Mouse (Mus musculus) neural tube, embryonic 11.5 days (tissue): ENCODE measurements around the gene Itfg1. TPM values are rescaled to one million over a fixed set of nuclear protein-coding genes. Genes with fewer than 3 reads are reported as not detected.
"Not testable (repeated sequence)": the region's sequence is repeated elsewhere in the genome, so short reads cannot be mapped to it uniquely, and the experiment has no call there.

Experiments used
- ATAC-seq: fragments of 200-750 bp; cut with Nextera tagmentation; 2 replicates; pipeline ENCODE4 v1.8.0; 2017; ENCODE audit warnings: moderate number of reproducible peaks, mild to moderate bottlenecking, moderate TSS enrichment, moderate library complexity; ENCODE audit not compliant: insufficient read depth, low FRiP score, low TSS enrichment
- DNase-seq: peaks from one replicate; pipeline ENCODE4 v3.0.0-alpha.2; 2015; ENCODE audit warnings: low spot score
- H3K27ac ChIP-seq: fragments of 300-500 bp; sonication (generic); 2 replicates; pipeline ENCODE4 v1.5.1; 2014; ENCODE audit warnings: low read depth, mild to moderate bottlenecking, low read length
- H3K27me3 ChIP-seq: fragments of 300-500 bp; sonication (generic); 2 replicates; pipeline ENCODE4 v1.6.1; 2014; ENCODE audit warnings: mild to moderate bottlenecking, low read length, mixed read lengths; ENCODE audit not compliant: control insufficient read depth, insufficient read depth
- H3K36me3 ChIP-seq: fragments of 300-500 bp; sonication (generic); 2 replicates; pipeline ENCODE4 v1.6.1; 2014; ENCODE audit warnings: mild to moderate bottlenecking, low read length, moderate library complexity, mixed read lengths; ENCODE audit not compliant: control insufficient read depth, insufficient read depth
- H3K4me1 ChIP-seq: fragments of 300-500 bp; sonication (generic); 2 replicates; pipeline ENCODE4 v1.6.1; 2014; ENCODE audit warnings: low read length, mixed read lengths; ENCODE audit not compliant: control insufficient read depth, insufficient read depth
- H3K4me2 ChIP-seq: fragments of 300-500 bp; sonication (generic); 2 replicates; pipeline ENCODE4 v1.6.1; 2014; ENCODE audit warnings: low read depth, mild to moderate bottlenecking, moderate library complexity
- H3K4me3 ChIP-seq: fragments of 300-500 bp; sonication (generic); 2 replicates; pipeline ENCODE4 v1.5.1; 2014; ENCODE audit warnings: low read depth, low read length
- H3K9ac ChIP-seq: fragments of 300-500 bp; sonication (generic); 2 replicates; pipeline ENCODE4 v1.6.1; 2014; ENCODE audit warnings: mild to moderate bottlenecking, low read length
- H3K9me3 ChIP-seq: fragments of 300-500 bp; sonication (generic); 2 replicates; pipeline ENCODE4 v1.6.1; 2016; ENCODE audit warnings: low read length; ENCODE audit not compliant: control insufficient read depth
- WGBS: fragments of 180-500 bp; shearing (Covaris S2); extraction: QIAGEN DNeasy Blood & Tissue Kit; methylation state at CpG from one replicate; pipeline ENCODE4 v1.1.7; 2014; 5-methylcytosine and 5-hydroxymethylcytosine counted together
- polyA plus RNA-seq: library from polyadenylated mRNA; unstranded; fragments of >200 nt; fragmentation: Nextera tagmentation; extraction: Ambion mirVana; gene quantifications from 2 replicates; pipeline ENCODE4 v1.2.1, GENCODE M21; 2014

Gene Itfg1
- 93.5 TPM in 2 replicates for polyA plus RNA-seq

DNA sequence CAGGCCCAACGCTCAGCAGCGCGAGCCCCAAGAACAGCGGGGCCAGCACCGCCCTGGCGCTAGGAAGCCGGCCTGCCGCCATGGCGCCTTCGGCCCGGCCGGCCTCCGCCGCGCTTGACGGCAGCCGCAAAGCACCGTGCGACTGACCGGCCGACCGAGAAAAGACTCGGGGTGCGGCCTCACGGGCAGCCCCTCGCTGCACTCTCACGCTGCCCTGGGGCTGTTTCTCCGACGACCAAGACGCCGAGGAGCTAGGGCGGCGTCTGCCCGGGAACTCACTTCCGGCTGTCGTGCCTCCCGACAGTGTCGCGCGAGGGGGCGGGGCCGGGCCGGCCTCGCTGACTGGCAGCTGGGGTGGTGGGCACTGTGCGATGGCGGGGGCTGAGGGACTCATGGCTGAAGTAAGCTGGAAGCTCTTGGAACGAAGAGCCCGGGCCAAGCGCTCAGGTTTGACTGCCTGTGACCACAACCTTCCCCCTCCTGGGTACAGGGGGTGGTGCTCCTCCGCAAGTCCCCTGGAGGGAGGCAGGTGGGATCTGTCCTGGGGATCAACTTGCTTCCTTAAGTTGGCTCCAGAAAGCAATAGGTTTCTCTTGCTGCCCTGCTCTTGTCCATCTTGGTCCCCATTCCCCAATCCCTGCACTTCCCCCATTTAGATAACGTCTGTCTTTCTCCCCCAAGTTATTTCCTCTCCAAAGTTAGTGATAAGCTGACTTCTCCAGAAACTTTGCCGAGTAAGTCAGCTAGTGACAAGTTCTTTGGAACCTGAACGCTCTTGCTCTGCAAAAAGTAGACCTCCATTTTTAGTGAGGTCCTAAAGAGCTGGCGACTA lies at the start of gene Itfg1, which contains the start of gene Phkb:
TSS of gene Itfg1 (minus strand) at position 265 of the 832 bp plus-strand sequence.
TSS of gene Phkb (plus strand) at position 303 of the 832 bp plus-strand sequence.
- H3K27ac ChIP-seq = peak within 1 kb of the TSS; percentile 82
- H3K36me3 ChIP-seq = no peaks in the 10 kb centered on the region
- no peaks in the 10 kb centered on the region for H3K9me3 ChIP-seq
- peak within 1 kb of the TSS; percentile 59 for H3K4me2 ChIP-seq
- H3K4me3 ChIP-seq = peak within 1 kb of the TSS; percentile 79
- WGBS = under 1% methylated on average over 51 of the region's 54 CpGs
- ATAC-seq (peak; percentile 97), DNase-seq (peak; percentile 94)
- H3K27me3 ChIP-seq = no peaks in the 10 kb centered on the region
- H3K4me1 ChIP-seq = peaks cover 8% of the 10 kb centered on the region; the same call in 1 of the 2 replicates
- H3K9ac ChIP-seq = peak within 1 kb of the TSS; percentile 96

DNA sequence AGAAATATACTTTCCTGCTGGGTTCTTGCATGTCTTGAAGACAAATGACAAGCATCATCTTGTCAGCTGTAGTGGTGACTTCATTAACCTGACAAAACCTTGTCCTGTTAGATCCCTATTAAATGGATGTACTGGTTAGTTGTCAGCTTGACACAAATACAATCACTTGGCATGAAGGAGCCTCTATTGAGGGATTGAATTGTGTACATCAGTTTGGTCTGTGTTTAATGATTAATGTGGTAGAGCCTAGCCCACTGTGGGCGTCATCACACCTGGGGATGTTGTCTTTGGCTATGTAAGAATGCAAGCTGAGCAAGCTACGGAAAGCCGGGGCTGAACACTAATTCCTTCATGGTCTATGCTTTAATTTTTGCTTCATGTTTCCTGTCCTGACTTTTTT lies 44.1 kb upstream of the Itfg1 start:
- Histone ChIP-seq H3K27ac (no peak overlapping the region), H3K4me1 (no peaks in the 10 kb centered on the region), H3K36me3 (no peaks in the 10 kb centered on the region), H3K4me3 (no peak overlapping the region), H3K4me2 (no peak overlapping the region), H3K9me3 (no peaks in the 10 kb centered on the region), H3K9ac (no peak overlapping the region), H3K27me3 (no peaks in the 10 kb centered on the region)
- WGBS = 89% methylated on average over 3 of the region's 3 CpGs
- ATAC-seq = no peak
- DNase-seq = no peak

DNA sequence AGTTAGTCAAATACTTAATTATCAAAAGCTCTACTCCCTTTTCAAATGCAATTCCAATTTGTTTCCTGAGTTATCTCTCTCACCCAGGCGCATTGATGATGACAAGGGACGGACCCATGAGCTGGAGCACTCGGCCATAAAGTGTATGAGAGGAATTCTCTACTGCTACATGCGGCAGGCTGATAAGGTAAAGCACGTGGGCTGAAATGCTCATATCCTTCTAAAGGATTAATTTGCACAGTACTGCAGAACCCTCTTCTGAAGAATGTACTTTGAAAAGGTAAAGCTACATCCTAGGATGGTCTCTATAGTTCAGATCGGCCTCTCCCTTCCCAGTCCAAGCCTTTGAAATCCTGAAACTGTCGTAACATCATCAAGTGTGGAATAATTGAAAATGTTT lies 38.9 kb upstream of the Itfg1 start:
- Histone ChIP-seq H3K9me3 (no peaks in the 10 kb centered on the region), H3K4me1 (no peaks in the 10 kb centered on the region), H3K27ac (no peak overlapping the region), H3K9ac (no peak overlapping the region), H3K27me3 (no peaks in the 10 kb centered on the region), H3K4me3 (no peak overlapping the region), H3K36me3 (no peaks in the 10 kb centered on the region), H3K4me2 (no peak overlapping the region)
- DNase-seq (no peak), ATAC-seq (no peak)
- 95% methylated on average over 7 of the region's 7 CpGs for WGBS

DNA sequence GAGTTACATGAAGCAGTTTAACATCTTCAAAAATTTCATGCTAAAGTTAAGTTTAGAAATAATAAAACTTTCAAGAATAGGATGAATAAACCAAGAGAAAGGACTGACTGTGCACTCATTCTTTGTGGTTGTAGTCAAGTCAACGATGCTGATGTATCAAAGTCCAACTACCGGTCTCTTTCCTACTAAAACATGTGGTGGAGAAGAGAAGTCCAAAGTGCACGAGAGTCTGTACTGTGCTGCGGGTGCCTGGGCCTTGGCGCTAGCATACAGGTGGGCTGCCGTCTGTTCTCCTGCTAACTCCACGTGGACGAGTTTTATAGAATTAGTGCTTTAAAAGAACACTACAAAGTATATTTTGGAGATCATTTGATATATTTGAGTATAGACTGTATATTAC lies 37.3 kb upstream of the Itfg1 start:
- ATAC-seq = no peak
- H3K4me3 ChIP-seq = no peak overlapping the region
- H3K4me2 ChIP-seq = no peak overlapping the region
- WGBS = 95% methylated on average over 8 of the region's 8 CpGs
- no peaks in the 10 kb centered on the region for H3K4me1 ChIP-seq
- H3K27me3 ChIP-seq = no peaks in the 10 kb centered on the region
- H3K9me3 ChIP-seq = no peaks in the 10 kb centered on the region
- no peak for DNase-seq
- H3K27ac ChIP-seq = no peak overlapping the region
- no peak overlapping the region for H3K9ac ChIP-seq
- H3K36me3 ChIP-seq = no peaks in the 10 kb centered on the region

GRCm38 (mm10) chr8:85871660-85872059 lies 30.9 kb upstream of the Itfg1 start:
- ATAC-seq = no peak
- H3K27me3 ChIP-seq = no peaks in the 10 kb centered on the region
- no peaks in the 10 kb centered on the region for H3K36me3 ChIP-seq
- 93% methylated on average over 2 of the region's 2 CpGs for WGBS
- no peak overlapping the region for H3K4me2 ChIP-seq
- H3K4me3 ChIP-seq = no peak overlapping the region
- H3K9ac ChIP-seq = no peak overlapping the region
- no peak for DNase-seq
- H3K4me1 ChIP-seq = no peaks in the 10 kb centered on the region
- H3K27ac ChIP-seq = no peak overlapping the region
- no peaks in the 10 kb centered on the region for H3K9me3 ChIP-seq

GRCm38 (mm10) chr8:85862381-85862780 lies 21.7 kb upstream of the Itfg1 start:
- Histone ChIP-seq H3K9me3 (no peaks in the 10 kb centered on the region), H3K4me2 (no peak overlapping the region), H3K4me3 (no peak overlapping the region), H3K4me1 (no peaks in the 10 kb centered on the region), H3K9ac (no peak overlapping the region), H3K36me3 (no peaks in the 10 kb centered on the region), H3K27ac (no peak overlapping the region), H3K27me3 (no peaks in the 10 kb centered on the region)
- DNase-seq (no peak), ATAC-seq (no peak)
- WGBS = 97% methylated on average over 1 of the region's 1 CpGs

DNA sequence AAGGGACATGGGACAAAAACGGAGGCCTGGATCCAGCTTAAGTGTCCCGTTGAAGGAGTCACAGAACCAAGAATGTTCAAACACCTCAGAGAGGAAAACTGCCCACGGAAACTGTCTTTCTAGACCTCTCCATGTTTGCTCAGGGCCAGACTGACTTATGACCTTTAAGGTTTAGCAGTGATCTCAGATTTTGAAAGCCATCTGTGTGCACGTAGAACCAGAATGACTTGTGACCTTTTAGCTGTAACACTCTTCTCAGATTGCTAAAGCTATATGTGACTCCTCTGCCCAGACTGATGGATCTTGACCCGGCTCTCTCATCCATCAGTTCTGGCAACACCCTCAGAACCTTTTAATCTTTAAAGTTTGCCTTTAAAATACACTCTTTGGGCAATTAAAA lies 19.9 kb upstream of the Itfg1 start:
- no peak for ATAC-seq
- H3K4me2 ChIP-seq = no peak overlapping the region
- WGBS = 70% methylated on average over 5 of the region's 5 CpGs

DNA sequence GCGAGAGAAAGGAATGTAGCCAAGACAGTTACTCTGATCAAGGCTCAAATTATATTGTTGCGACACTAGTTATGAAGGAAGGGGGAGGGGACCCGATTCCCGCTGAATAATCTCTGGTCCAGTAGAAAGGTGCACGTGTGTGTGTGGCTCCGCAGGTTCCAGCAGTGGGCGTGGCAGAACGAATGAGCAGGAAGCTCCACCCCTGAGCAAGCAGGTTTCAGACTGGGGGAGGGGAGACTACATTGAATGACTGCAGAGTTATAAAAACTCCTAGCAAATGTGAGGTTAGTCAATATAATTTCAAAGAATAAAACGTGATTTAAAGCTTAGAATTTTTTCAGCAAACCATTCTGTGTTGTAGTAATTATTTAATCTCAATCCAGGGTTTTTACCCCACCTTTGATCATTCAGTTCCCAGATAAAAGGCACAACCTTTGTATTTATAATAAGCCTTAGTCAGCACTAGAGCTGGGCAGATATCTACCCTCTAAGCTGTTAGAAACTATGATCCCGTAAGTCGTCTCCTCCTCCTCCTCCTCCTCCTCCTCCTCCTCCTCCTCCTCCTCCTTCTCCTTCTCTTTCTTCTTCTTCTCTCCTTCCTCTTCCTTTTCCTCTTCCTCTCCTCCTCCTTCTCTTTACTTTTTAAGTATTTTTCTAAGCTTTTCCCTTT lies 16.6 kb upstream of the Itfg1 start:
- not testable (repeated sequence) for H3K4me1 ChIP-seq, DNase-seq, H3K27ac ChIP-seq, H3K9me3 ChIP-seq, H3K4me3 ChIP-seq, H3K9ac ChIP-seq, H3K4me2 ChIP-seq, H3K36me3 ChIP-seq, H3K27me3 ChIP-seq, ATAC-seq
- 42% methylated on average over 11 of the region's 11 CpGs for whole genome bisulfite sequencing

More for the DNA sequence above, 19.9 kb upstream of the Itfg1 start:
- Histone ChIP-seq H3K36me3 (no peaks in the 10 kb centered on the region), H3K27ac (no peak overlapping the region), H3K4me1 (no peaks in the 10 kb centered on the region), H3K9me3 (no peaks in the 10 kb centered on the region), H3K27me3 (no peaks in the 10 kb centered on the region), H3K4me3 (no peak overlapping the region), H3K9ac (no peak overlapping the region)
- no peak for DNase-seq
